Mouse (Mus musculus) midbrain, embryonic 12.5 days (tissue): Measurements from ENCODE around the gene Ppl. TPM values are rescaled to one million over a fixed set of nuclear protein-coding genes. Genes with fewer than 3 reads are reported as not detected.

Experiments
- ATAC-seq: fragments of 200-750 bp; cut with Nextera tagmentation; 2 replicates; pipeline ENCODE4 v1.8.0; 2017; ENCODE audit warnings: low read depth, moderate TSS enrichment, moderate library complexity; ENCODE audit not compliant: low FRiP score
- H3K27ac ChIP-seq: fragments of 300-500 bp; sonication (generic); replicated peaks from 2 replicates; pipeline ENCODE4 v1.5.1; 2016; ENCODE audit warnings: mild to moderate bottlenecking
- H3K27me3 ChIP-seq: fragments of 300-500 bp; sonication (generic); 2 replicates; pipeline ENCODE4 v1.6.1; 2016; ENCODE audit warnings: mild to moderate bottlenecking
- H3K36me3 ChIP-seq: fragments of 300-500 bp; sonication (generic); 2 replicates; pipeline ENCODE4 v1.6.1; 2016
- H3K4me1 ChIP-seq: fragments of 300-500 bp; sonication (generic); 2 replicates; pipeline ENCODE4 v1.6.1; 2016
- H3K4me2 ChIP-seq: fragments of 300-500 bp; sonication (generic); replicated peaks from 2 replicates; pipeline ENCODE4 v1.6.1; 2016; ENCODE audit warnings: mild to moderate bottlenecking, moderate library complexity
- H3K4me3 ChIP-seq: fragments of 300-500 bp; sonication (generic); 2 replicates; pipeline ENCODE4 v1.5.1; 2016; ENCODE audit warnings: mild to moderate bottlenecking
- H3K9ac ChIP-seq: fragments of 300-500 bp; sonication (generic); replicated peaks from 2 replicates; pipeline ENCODE4 v1.6.1; 2016; ENCODE audit warnings: mild to moderate bottlenecking, moderate library complexity
- H3K9me3 ChIP-seq: fragments of 300-500 bp; sonication (generic); 2 replicates; pipeline ENCODE4 v1.6.1; 2016; ENCODE audit warnings: mild to moderate bottlenecking
- WGBS: fragments of 180-500 bp; shearing (Covaris S2); methylation state at CpG from one replicate; pipeline ENCODE4 v1.1.7; 2016; 5-methylcytosine and 5-hydroxymethylcytosine counted together
- polyA plus RNA-seq: library from polyadenylated mRNA; unstranded; fragments of >200 nt; fragmentation: Nextera tagmentation; extraction: Ambion mirVana; gene quantifications from 2 replicates; pipeline ENCODE4 v1.2.1, GENCODE M21; 2016

Gene Ppl
- 0.89 and 1.4 TPM in 2 replicates for polyA plus RNA-seq

DNA sequence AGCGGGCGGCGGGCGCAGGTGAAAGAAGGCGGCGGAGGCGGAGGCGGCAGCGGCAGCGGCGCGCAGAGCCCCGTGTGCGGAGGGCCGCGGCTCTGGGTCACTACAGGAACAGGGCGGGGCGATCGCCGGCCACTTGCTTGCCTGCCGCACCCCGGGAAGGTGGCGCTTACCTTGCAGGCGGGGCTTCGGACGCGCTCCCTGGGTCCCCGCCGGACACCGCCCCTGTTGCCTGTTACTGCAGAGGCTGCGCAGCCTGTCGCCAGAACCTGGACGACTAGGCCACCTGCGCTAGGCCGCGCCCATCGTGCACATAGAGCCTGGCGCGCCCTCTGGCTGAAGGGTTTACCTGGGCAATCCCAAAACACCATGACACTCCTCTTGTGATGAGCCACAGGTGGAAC, at the start of gene Ppl:
Gene Ppl (minus strand): TSS at position 21 of the 401 bp plus-strand sequence.
- Histone ChIP-seq H3K27me3 (peaks cover 74% of the 10 kb centered on the region), H3K4me2 (peak within 1 kb of the TSS; percentile 39), H3K9ac (no peak within 1 kb of the TSS), H3K4me3 (peak within 1 kb of the TSS; percentile 37), H3K27ac (no peak within 1 kb of the TSS), H3K36me3 (no peaks in the 10 kb centered on the region), H3K9me3 (no peaks in the 10 kb centered on the region), H3K4me1 (peaks cover 5% of the 10 kb centered on the region; the same call in 1 of the 2 replicates)
- 2% methylated on average over 24 of the region's 39 CpGs for WGBS
- ATAC-seq, result no peak

DNA sequence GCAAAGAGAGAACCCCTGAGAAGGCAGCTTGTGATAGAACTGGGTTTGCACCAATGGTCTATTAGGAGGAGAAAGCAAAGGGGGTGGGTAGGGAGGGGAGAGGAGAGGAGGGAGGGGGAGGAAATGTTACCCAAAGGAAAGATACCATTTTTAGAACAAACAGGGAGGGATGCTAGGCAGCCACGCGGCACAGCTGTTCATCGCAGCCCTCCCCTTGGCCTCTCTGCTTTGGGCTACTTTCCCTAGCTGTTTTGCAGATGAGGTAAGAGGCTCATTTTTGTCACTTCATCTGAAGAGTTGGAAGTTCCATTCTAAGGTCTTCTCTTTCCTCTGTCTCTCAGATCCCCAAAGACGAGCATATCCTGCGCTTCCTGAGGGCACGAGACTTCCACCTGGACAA, 40.4 kb upstream of the Ppl start:
- WGBS, result 95% methylated on average over 6 of the region's 6 CpGs
- H3K4me2 ChIP-seq, result no peak overlapping the region
- H3K4me1 ChIP-seq, result no peaks in the 10 kb centered on the region
- no peak for ATAC-seq
- no peaks in the 10 kb centered on the region for H3K36me3 ChIP-seq
- H3K27me3 ChIP-seq, result no peaks in the 10 kb centered on the region
- no peak overlapping the region for H3K27ac ChIP-seq
- no peaks in the 10 kb centered on the region for H3K9me3 ChIP-seq
- H3K9ac ChIP-seq, result no peak overlapping the region
- no peak overlapping the region for H3K4me3 ChIP-seq

DNA sequence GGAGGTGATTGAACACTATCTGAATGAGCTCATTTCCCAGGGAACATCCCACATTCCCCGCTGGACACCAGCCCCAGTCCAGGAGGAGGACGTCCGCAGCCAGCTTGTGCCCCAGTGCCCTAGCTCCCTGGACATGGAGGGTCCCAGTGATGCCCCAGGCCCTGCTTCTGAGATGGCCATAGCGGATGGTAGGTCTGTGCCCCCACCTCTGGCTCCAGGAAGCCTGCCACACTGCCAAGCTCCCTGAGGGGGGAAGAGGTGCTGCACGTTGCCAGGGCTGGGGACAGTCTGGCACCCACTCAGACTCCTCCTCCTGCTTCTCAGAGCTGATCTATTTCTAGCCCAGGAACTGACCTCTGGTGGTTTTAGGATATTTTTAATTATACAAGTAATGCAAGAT, 36.6 kb upstream of the Ppl start:
- no peaks in the 10 kb centered on the region for H3K36me3 ChIP-seq
- no peak for ATAC-seq
- WGBS, result 81% methylated on average over 5 of the region's 5 CpGs
- H3K9me3 ChIP-seq, result no peaks in the 10 kb centered on the region
- H3K4me2 ChIP-seq, result no peak overlapping the region
- H3K4me3 ChIP-seq, result no peak overlapping the region
- no peak overlapping the region for H3K9ac ChIP-seq
- no peaks in the 10 kb centered on the region for H3K4me1 ChIP-seq
- no peak overlapping the region for H3K27ac ChIP-seq
- H3K27me3 ChIP-seq, result no peaks in the 10 kb centered on the region

DNA sequence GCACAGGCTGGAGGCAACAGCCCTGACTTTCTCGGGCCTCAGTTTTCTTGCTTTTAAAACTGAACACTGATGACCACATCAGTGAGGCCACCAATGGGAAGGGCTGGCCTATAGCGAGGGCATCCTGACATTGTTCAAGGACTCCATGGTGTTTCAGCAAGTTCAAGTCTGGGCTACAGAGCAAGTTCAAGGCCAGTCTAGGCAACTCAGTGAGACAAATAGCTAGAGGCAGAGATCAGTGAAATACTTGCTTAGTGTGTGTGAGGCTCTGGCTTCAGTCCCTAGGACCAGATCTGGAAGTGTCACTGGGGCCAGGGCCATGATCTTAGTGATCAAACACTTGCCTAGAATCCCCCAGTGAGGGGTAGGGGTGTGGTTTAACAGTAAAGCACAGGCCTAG, 35.8 kb upstream of the Ppl start:
- H3K9me3 ChIP-seq, result no peaks in the 10 kb centered on the region
- H3K4me1 ChIP-seq, result no peaks in the 10 kb centered on the region
- no peak overlapping the region for H3K4me2 ChIP-seq
- no peak overlapping the region for H3K27ac ChIP-seq
- WGBS, result 68% methylated on average over 2 of the region's 2 CpGs
- ATAC-seq, result no peak
- H3K36me3 ChIP-seq, result no peaks in the 10 kb centered on the region
- no peak overlapping the region for H3K9ac ChIP-seq
- H3K4me3 ChIP-seq, result no peak overlapping the region
- no peaks in the 10 kb centered on the region for H3K27me3 ChIP-seq

DNA sequence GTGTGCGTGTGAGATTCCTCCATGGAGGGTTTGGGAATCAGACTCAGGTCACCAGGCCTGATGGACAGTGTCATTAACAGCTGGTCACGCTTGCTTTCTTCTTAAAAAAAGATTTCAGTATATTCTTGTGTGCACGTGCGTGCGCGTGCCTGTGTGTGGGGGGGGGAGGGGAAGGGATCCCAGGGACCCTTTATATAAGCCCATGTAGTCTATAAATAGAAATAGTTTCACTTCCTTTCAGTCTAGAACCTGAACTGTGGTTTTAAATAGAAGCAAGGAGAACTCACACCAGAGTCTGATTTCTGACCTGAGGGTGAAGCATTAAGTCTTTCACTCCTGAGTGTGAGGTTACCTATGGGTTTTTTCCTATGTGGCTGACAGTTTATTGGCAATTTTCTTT, 32.1 kb upstream of the Ppl start:
- no peak for ATAC-seq
- Histone ChIP-seq H3K4me1 (no peaks in the 10 kb centered on the region), H3K4me3 (no peak overlapping the region), H3K4me2 (no peak overlapping the region), H3K36me3 (no peaks in the 10 kb centered on the region), H3K27me3 (peaks cover 3% of the 10 kb centered on the region; the same call in 1 of the 2 replicates), H3K9ac (no peak overlapping the region), H3K9me3 (no peaks in the 10 kb centered on the region), H3K27ac (no peak overlapping the region)
- 84% methylated on average over 6 of the region's 6 CpGs for WGBS

DNA sequence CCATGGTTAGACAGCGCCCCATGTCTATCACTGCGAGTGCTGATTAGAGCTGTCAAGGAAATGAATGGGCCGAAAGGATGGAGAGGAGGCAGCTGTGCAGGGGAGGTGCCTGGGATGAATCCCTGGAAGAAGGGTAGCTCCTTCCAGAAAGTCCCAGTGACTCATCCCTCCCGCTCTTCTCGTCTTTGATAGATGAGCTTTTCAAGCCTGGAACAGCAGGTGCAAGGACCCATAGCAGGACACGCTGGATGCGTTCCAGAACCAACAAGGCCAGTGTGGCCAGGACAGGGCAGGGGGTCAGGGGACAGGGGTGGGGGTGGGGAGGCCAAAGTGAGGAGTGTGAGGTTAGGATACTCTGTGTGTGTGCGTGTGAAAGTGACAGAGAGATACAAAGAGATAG, 27.0 kb upstream of the Ppl start:
- Histone ChIP-seq H3K36me3 (no peaks in the 10 kb centered on the region), H3K4me3 (no peak overlapping the region), H3K9ac (no peak overlapping the region), H3K9me3 (no peaks in the 10 kb centered on the region), H3K27ac (no peak overlapping the region), H3K4me1 (no peaks in the 10 kb centered on the region), H3K4me2 (no peak overlapping the region), H3K27me3 (peaks cover 8% of the 10 kb centered on the region; the same call in 1 of the 2 replicates)
- WGBS, result 86% methylated on average over 8 of the region's 8 CpGs
- ATAC-seq, result no peak

DNA sequence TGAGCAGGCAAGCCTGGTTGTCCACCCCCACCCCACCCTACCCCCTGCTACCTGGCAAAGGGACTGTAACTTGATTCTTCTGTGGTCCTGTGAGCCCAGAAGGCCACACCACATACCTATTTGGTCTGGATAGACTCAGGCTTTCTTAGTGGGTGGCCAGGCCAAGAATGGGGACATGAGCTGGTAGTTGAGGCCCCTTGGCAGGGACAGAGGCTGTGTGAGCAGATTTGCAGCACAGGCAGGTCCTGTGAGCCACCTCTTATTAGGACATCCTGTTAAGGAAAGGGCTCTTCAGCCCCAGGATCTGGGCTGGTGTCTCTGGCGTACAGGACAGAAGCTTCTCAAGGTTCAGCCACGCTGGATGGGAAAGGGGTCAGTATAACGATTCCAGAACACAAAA, 24.9 kb upstream of the Ppl start:
- H3K4me2 ChIP-seq, result no peak overlapping the region
- H3K36me3 ChIP-seq, result no peaks in the 10 kb centered on the region
- peaks cover 14% of the 10 kb centered on the region for H3K4me1 ChIP-seq
- 84% methylated on average over 3 of the region's 3 CpGs for WGBS
- no peak for ATAC-seq
- H3K27ac ChIP-seq, result no peak overlapping the region
- no peak overlapping the region for H3K9ac ChIP-seq
- 0 out of 2 replicates have a peak, but pooled peaks cover 5% of the 10 kb centered on the region for H3K27me3 ChIP-seq
- no peaks in the 10 kb centered on the region for H3K9me3 ChIP-seq
- H3K4me3 ChIP-seq, result no peak overlapping the region

DNA sequence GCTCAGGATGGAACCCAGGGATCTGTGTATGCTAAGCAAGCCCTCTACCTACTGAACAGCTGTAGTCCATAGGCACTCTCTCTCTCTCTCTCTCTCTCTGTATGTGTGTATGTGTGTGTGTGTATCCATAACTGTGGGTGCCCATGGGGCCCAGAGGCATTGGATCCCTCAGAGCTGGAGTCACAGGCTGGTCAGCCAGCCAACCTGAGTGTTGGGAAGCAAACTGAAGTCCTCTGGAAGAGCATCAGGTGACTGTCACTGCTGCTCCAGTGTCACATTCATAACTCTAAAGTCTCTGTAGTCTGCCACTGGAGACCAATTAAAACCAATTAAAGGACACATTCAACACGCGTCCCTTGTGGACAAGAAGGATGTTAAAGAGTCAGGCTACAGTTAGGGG, 24.3 kb upstream of the Ppl start:
- Histone ChIP-seq H3K4me2 (no peak overlapping the region), H3K4me1 (peaks cover 14% of the 10 kb centered on the region), H3K4me3 (no peak overlapping the region), H3K9me3 (no peaks in the 10 kb centered on the region), H3K27me3 (0 out of 2 replicates have a peak, but pooled peaks cover 5% of the 10 kb centered on the region), H3K36me3 (no peaks in the 10 kb centered on the region), H3K27ac (no peak overlapping the region), H3K9ac (no peak overlapping the region)
- 69% methylated on average over 2 of the region's 2 CpGs for WGBS
- ATAC-seq, result no peak

DNA sequence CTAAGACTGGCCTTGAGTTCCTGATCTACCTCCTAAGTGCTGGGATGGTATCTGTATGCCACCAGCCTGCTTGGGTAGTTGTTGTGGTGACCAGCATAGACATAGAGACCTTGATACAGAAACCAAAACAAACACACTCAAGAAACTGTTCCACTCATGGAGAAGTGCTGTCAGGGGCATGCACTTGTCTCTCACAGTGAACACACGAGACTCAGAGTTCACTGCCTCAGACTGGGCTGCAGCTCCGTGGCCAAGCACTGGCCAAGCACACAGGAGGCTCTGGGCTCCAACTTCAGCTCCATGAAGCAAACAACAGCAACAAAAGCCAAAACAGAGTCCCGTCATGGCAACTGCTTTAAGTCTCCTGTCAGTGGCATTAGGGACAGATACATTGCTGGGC, 22.8 kb upstream of the Ppl start:
- Histone ChIP-seq H3K4me2 (no peak overlapping the region), H3K9ac (no peak overlapping the region), H3K27ac (no peak overlapping the region), H3K4me3 (no peak overlapping the region), H3K27me3 (peaks cover 13% of the 10 kb centered on the region; the same call in 1 of the 2 replicates), H3K9me3 (no peaks in the 10 kb centered on the region), H3K4me1 (peaks cover 14% of the 10 kb centered on the region), H3K36me3 (no peaks in the 10 kb centered on the region)
- 59% methylated on average over 3 of the region's 3 CpGs for WGBS
- ATAC-seq, result no peak

DNA sequence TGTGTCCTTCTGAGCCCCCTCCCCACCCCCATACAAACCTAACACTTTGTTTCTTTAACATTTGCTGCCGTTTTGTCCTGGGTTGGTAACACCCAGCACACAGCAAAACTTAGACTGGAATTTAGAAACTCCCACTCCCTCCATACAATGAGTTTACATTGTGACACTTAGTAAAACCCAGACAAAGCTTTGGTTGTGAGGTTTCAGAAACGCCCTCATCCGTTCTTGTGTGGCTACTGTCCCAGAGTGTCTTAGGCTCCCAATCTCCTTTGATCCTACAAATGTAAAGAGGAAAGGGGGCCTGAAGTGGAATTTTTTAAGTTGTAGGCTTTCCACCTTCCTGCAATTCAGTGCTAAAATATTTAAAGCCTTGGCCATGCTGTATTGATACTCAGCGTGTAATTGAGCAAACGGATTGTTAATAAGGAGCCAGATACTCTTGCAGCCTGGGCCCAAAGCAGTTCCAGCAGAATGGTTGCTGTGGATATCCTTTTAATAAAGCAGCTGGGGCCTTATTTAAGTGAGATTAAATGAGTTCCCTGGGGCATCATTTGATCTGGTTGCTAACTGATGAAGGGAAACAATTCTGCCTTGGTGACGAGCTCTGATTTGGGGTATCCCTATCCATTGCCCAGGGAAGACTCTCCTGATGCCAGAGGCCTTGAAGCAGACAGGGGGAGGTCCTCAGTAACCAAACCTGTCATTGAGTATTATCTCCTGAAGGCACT, 21.2 kb upstream of the Ppl start:
- no peaks in the 10 kb centered on the region for H3K9me3 ChIP-seq
- WGBS, result 30% methylated on average over 6 of the region's 6 CpGs
- H3K4me1 ChIP-seq, result peaks cover 14% of the 10 kb centered on the region
- ATAC-seq, result peak; percentile 44; the same call in 1 of the 2 replicates
- no peak overlapping the region for H3K4me3 ChIP-seq
- H3K4me2 ChIP-seq, result no peak overlapping the region
- no peaks in the 10 kb centered on the region for H3K36me3 ChIP-seq
- H3K27me3 ChIP-seq, result peaks cover 26% of the 10 kb centered on the region
- peak overlapping the region; percentile 73 for H3K27ac ChIP-seq
- H3K9ac ChIP-seq, result no peak overlapping the region

DNA sequence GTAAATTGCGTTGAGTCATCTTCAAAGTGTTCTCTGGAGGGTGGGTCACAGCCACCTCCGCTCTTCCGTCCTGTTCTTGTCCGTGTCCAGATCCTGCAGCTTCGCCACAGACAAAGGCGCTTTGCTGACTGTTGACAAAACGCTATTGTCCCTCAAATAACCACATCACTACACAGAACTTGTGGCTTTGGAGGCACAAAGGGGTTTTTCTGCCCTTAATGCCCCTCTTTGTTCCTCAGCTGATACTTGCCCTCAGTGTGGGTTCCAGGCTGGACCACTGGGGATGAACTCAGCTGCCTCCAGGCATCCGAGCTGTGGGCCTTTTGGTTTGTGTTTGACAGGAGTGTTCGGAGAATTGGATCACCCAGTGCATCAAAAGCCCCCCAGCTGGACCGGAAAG, 18.3 kb upstream of the Ppl start:
- Histone ChIP-seq H3K9me3 (no peaks in the 10 kb centered on the region), H3K27me3 (peaks cover 38% of the 10 kb centered on the region), H3K27ac (no peak overlapping the region), H3K9ac (no peak overlapping the region), H3K4me2 (no peak overlapping the region), H3K4me3 (no peak overlapping the region), H3K4me1 (peaks cover 31% of the 10 kb centered on the region), H3K36me3 (no peaks in the 10 kb centered on the region)
- WGBS, result 66% methylated on average over 10 of the region's 10 CpGs
- no peak for ATAC-seq

DNA sequence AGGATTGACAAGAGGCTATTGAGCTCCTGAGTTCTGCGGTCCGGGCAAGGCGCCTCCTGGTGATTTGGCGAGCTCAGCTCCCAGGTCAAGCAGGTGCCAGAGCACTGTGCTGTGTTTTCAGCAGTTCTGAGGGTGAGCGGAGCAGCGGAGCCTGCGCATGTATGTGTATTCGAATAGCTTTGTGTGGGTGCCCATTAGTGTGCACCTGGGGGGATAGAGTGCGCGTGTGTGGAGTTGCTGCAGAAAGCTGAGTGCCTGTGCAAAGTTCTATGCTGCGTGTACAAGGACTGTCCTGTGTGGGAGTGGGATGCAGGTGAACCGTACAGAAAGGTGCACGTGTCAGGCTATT, 14.8 kb upstream of the Ppl start, which contains the start of gene Sec14l5:
Gene Sec14l5 (plus strand): TSS at position 73 of the 349 bp plus-strand sequence.
- 19% methylated on average over 13 of the region's 13 CpGs for WGBS
- no peak for ATAC-seq
- no peaks in the 10 kb centered on the region for H3K36me3 ChIP-seq
- H3K4me2 ChIP-seq, result peak within 1 kb of the TSS; percentile 58
- H3K4me3 ChIP-seq, result peak within 1 kb of the TSS; percentile 44
- peaks cover 38% of the 10 kb centered on the region for H3K27me3 ChIP-seq
- peaks cover 20% of the 10 kb centered on the region for H3K4me1 ChIP-seq
- H3K27ac ChIP-seq, result no peak within 1 kb of the TSS
- H3K9me3 ChIP-seq, result no peaks in the 10 kb centered on the region
- peak within 1 kb of the TSS; percentile 31 for H3K9ac ChIP-seq
